ENCODE assay signal across 8 mouse cellular contexts in the genomic region with DNA sequence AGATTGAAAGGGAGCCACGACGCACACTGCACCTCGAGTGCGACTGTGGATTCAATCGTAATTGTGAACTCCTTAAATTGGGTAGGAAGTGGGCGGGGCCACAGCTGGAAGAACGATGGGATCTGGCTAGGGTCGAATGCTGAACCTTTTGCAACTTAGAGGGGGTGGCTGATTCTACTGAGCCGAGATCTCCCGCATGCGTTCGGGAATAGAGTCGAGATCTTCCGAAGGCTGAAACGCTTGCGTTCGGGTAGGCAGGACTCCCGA. TPM values are rescaled to one million over a fixed set of nuclear protein-coding genes. Genes with fewer than 3 reads are reported as not detected.
DNase-seq lines count a peak whose midpoint lies in the region; ATAC-seq lines count a peak whose summit lies in the region.

No protein-coding gene starts in this region.

- H3K27ac ChIP-seq in embryonic facial prominence, embryonic 10.5 days (replicated peaks) = peak overlapping the region; percentile 95
- peak overlapping the region; percentile 91 for H3K27ac ChIP-seq in hindbrain, embryonic 16.5 days (ENCODE audit: low read depth, low read length)
- H3K27ac ChIP-seq in midbrain, embryonic 16.5 days (ENCODE audit: low read length) = peak overlapping the region; percentile 96

- H3K27me3 ChIP-seq in embryonic facial prominence, embryonic 10.5 days (replicated peaks; ENCODE audit: low read depth, poor library complexity, severe bottlenecking) = no peaks in the 10 kb centered on the region
- no peaks in the 10 kb centered on the region for H3K27me3 ChIP-seq in hindbrain, embryonic 16.5 days (replicated peaks; ENCODE audit: control insufficient read depth, insufficient read depth, low read length)
- no peaks in the 10 kb centered on the region for H3K27me3 ChIP-seq in midbrain, embryonic 16.5 days (ENCODE audit: control insufficient read depth, insufficient read depth, low read depth, low read length)

- H3K36me3 ChIP-seq in embryonic facial prominence, embryonic 10.5 days (replicated peaks) = peaks cover 50% of the 10 kb centered on the region
- peaks cover 12% of the 10 kb centered on the region for H3K36me3 ChIP-seq in hindbrain, embryonic 16.5 days (ENCODE audit: control insufficient read depth, insufficient read depth, low read length)
- peaks cover 17% of the 10 kb centered on the region for H3K36me3 ChIP-seq in midbrain, embryonic 16.5 days (ENCODE audit: control insufficient read depth, insufficient read depth, low read length)

- no peaks in the 10 kb centered on the region for H3K9me3 ChIP-seq in embryonic facial prominence, embryonic 10.5 days
- H3K9me3 ChIP-seq in hindbrain, embryonic 16.5 days (ENCODE audit: control insufficient read depth, low read length) = no peaks in the 10 kb centered on the region
- no peaks in the 10 kb centered on the region for H3K9me3 ChIP-seq in midbrain, embryonic 16.5 days (replicated peaks; ENCODE audit: control insufficient read depth, low read length, poor library complexity, severe bottlenecking)

- peak overlapping the region; percentile 85 for H3K4me3 ChIP-seq in embryonic facial prominence, embryonic 10.5 days
- peak overlapping the region; percentile 56 for H3K4me3 ChIP-seq in hindbrain, embryonic 16.5 days (ENCODE audit: low read length)
- H3K4me3 ChIP-seq in midbrain, embryonic 16.5 days (ENCODE audit: low read depth, low read length) = peak overlapping the region; percentile 85

- peak; percentile 46 for DNase-seq in layer of hippocampus, adult 9-10 months (ENCODE audit: low spot score)
- no peak for DNase-seq in layer of hippocampus, adult 8-10 months (ENCODE audit: low spot score in 2 of 2)
- DNase-seq in embryonic facial prominence, embryonic 10.5 days (ENCODE audit: low spot score) = no peak
- DNase-seq in right cerebral cortex, postnatal 25 days = no peak
- DNase-seq in lung, postnatal 36 days = no peak

- peaks cover 25% of the 10 kb centered on the region for H3K4me1 ChIP-seq in embryonic facial prominence, embryonic 10.5 days
- peaks cover 19% of the 10 kb centered on the region for H3K4me1 ChIP-seq in hindbrain, embryonic 16.5 days (ENCODE audit: control insufficient read depth, insufficient read depth, low read depth, low read length)
- H3K4me1 ChIP-seq in midbrain, embryonic 16.5 days (ENCODE audit: control insufficient read depth, insufficient read depth, low read length) = peaks cover 32% of the 10 kb centered on the region

- WGBS in embryonic facial prominence, embryonic 10.5 days = under 1% methylated on average over 18 of the region's 18 CpGs
- WGBS in hindbrain, embryonic 16.5 days = under 1% methylated on average over 18 of the region's 18 CpGs
- WGBS in midbrain, embryonic 16.5 days = under 1% methylated on average over 18 of the region's 18 CpGs

- peak overlapping the region; percentile 81 for H3K4me2 ChIP-seq in hindbrain, embryonic 16.5 days (ENCODE audit: low read length)
- H3K4me2 ChIP-seq in midbrain, embryonic 16.5 days (ENCODE audit: low read length) = peak overlapping the region; percentile 86

- ATAC-seq in hindbrain, embryonic 16.5 days = no peak
- no peak for ATAC-seq in midbrain, embryonic 16.5 days
- no peak for ATAC-seq in monocyte, adult 5-6 weeks (replicated peaks; ENCODE audit: insufficient number of reproducible peaks, low FRiP score, low TSS enrichment, poor library complexity, severe bottlenecking)

- peak overlapping the region; percentile 88 for H3K9ac ChIP-seq in hindbrain, embryonic 16.5 days (ENCODE audit: low read depth, low read length)
- peak overlapping the region; percentile 69 for H3K9ac ChIP-seq in midbrain, embryonic 16.5 days (ENCODE audit: low read depth, low read length)

RNA-seq across cellular contexts. Expression of a gene that starts 0.4 kb away (rescaled TPM):
- total RNA-seq in layer of hippocampus, adult 8-10 months (2022) = 100 to 1,000 TPM; 171 to 178 (median 173) TPM
- polyA plus RNA-seq in embryonic facial prominence, embryonic 10.5 days (2016; fragmentation: Nextera tagmentation; extraction: Ambion mirVana) = 39.3 and 40.4 TPM in 2 replicates
- polyA plus RNA-seq in hindbrain, embryonic 16.5 days (2015; fragmentation: Nextera tagmentation; extraction: Ambion mirVana) = 124 and 127 TPM in 2 replicates
- 102 and 118 TPM in 2 replicates for polyA plus RNA-seq in midbrain, embryonic 16.5 days (2015; fragmentation: Nextera tagmentation; extraction: Ambion mirVana)
- total RNA-seq in monocyte, adult 5-6 weeks (2017) = 26.7 to 36.8 TPM (median 36.4 TPM) in 3 replicates

RNA-seq across cellular contexts. Expression of a gene that starts 1.1 kb away (rescaled TPM):
- total RNA-seq in layer of hippocampus, adult 8-10 months (2022) = 10 to 100 TPM; 81.0 to 88.0 (median 82.8) TPM
- polyA plus RNA-seq in embryonic facial prominence, embryonic 10.5 days (2016; fragmentation: Nextera tagmentation; extraction: Ambion mirVana) = 301 and 306 TPM in 2 replicates
- polyA plus RNA-seq in hindbrain, embryonic 16.5 days (2015; fragmentation: Nextera tagmentation; extraction: Ambion mirVana) = 282 and 308 TPM in 2 replicates
- 262 and 285 TPM in 2 replicates for polyA plus RNA-seq in midbrain, embryonic 16.5 days (2015; fragmentation: Nextera tagmentation; extraction: Ambion mirVana)
- total RNA-seq in monocyte, adult 5-6 weeks (2017) = 17.0 to 28.1 TPM (median 19.7 TPM) in 3 replicates

RNA-seq across cellular contexts. Expression of a gene that starts 10.1 kb away (rescaled TPM):
- 100 to 1,000 TPM; 307 to 490 (median 402) TPM for total RNA-seq in layer of hippocampus, adult 8-10 months (2022)
- 1,397 and 1,414 TPM in 2 replicates for polyA plus RNA-seq in embryonic facial prominence, embryonic 10.5 days (2016; fragmentation: Nextera tagmentation; extraction: Ambion mirVana)
- polyA plus RNA-seq in hindbrain, embryonic 16.5 days (2015; fragmentation: Nextera tagmentation; extraction: Ambion mirVana) = 675 and 689 TPM in 2 replicates
- polyA plus RNA-seq in midbrain, embryonic 16.5 days (2015; fragmentation: Nextera tagmentation; extraction: Ambion mirVana) = 646 and 689 TPM in 2 replicates
- total RNA-seq in monocyte, adult 5-6 weeks (2017) = 1,184 to 2,050 TPM (median 1,737 TPM) in 3 replicates

RNA-seq across cellular contexts. Expression of a gene that starts 16.4 kb away (rescaled TPM):
- 10 to 100 TPM in 2 of 4 experiments, 1 to 10 TPM in 2; 6.2 to 12.1 (median 8.8) TPM for total RNA-seq in layer of hippocampus, adult 8-10 months (2022)
- 5.7 and 6.8 TPM in 2 replicates for polyA plus RNA-seq in embryonic facial prominence, embryonic 10.5 days (2016; fragmentation: Nextera tagmentation; extraction: Ambion mirVana)
- 3.8 and 4.6 TPM in 2 replicates for polyA plus RNA-seq in hindbrain, embryonic 16.5 days (2015; fragmentation: Nextera tagmentation; extraction: Ambion mirVana)
- polyA plus RNA-seq in midbrain, embryonic 16.5 days (2015; fragmentation: Nextera tagmentation; extraction: Ambion mirVana) = 4.5 and 4.9 TPM in 2 replicates
- total RNA-seq in monocyte, adult 5-6 weeks (2017) = 1.5 to 7.6 TPM (median 2.0 TPM) in 3 replicates

RNA-seq across cellular contexts. Expression of a gene that starts 26.4 kb away (rescaled TPM):
- under 1 TPM in 3 of 4 experiments, not detected in 1; 0.14 to 0.54 (median 0.52) TPM for total RNA-seq in layer of hippocampus, adult 8-10 months (2022)
- polyA plus RNA-seq in embryonic facial prominence, embryonic 10.5 days (2016; fragmentation: Nextera tagmentation; extraction: Ambion mirVana) = 0.10 and 0.21 TPM in 2 replicates
- 0.21 and 0.50 TPM in 2 replicates for polyA plus RNA-seq in hindbrain, embryonic 16.5 days (2015; fragmentation: Nextera tagmentation; extraction: Ambion mirVana)
- 0.23 and 0.31 TPM in 2 replicates for polyA plus RNA-seq in midbrain, embryonic 16.5 days (2015; fragmentation: Nextera tagmentation; extraction: Ambion mirVana)
- total RNA-seq in monocyte, adult 5-6 weeks (2017) = 111 to 159 TPM (median 138 TPM) in 3 replicates
